11 mouse cellular contexts compared by ENCODE assay signal in the genomic region with DNA sequence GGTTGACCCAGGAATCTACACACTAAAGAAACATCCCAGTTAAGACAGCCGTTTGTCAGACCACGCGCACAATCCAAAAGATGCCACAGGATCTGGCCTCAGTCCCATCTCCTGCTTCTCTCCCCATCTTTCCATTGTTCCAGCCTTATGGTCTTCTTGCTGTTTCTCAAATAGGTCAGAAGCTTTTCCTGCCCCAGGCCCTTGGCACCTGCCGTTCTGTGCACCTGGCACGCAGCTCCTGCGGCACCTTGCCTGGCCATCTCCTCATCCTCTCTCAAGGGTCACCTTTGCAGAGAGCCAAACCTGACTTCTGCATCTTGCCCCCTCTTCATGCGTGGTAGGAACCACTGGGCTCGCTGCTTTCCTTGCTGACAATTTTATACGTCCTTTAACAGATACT.
DNase-seq lines count a peak whose midpoint lies in the region; ATAC-seq and TF ChIP-seq lines count a peak whose summit lies in the region.
"Had no signal": no experiment of that assay in that cellular context is flagged by ENCODE, and none has a peak within 500 bp of the region (broad histone marks: within the 10 kb centered on the region; RNA-seq: fewer than 3 reads in every experiment).

No protein-coding gene starts in this region.

- H3K9ac ChIP-seq in hindbrain, embryonic 14.5 days, result no peak overlapping the region
- no peak overlapping the region for H3K9ac ChIP-seq in hindbrain, postnatal 0 days (replicated peaks; ENCODE audit: low read length)
- H3K9ac ChIP-seq: midbrain, embryonic 12.5 days had no signal

- no peak for DNase-seq in hindbrain, embryonic 14.5 days (ENCODE audit: low spot score)
- no peak for DNase-seq in hindbrain, embryonic 10.5 days (ENCODE audit: low spot score)
- DNase-seq in cerebellum, adult 11-12 months, result peak; percentile 78
- DNase-seq in cerebellum, adult 8-10 months, result peak; percentile 54
- no peak for DNase-seq in hindbrain, postnatal 0 days (ENCODE audit: low spot score)
- no peak for DNase-seq in embryo, embryonic 10.5 days (ENCODE audit: low spot score)
- no peak for DNase-seq in spleen, postnatal 4 days (ENCODE audit: low spot score in 2 of 2)
- DNase-seq: gastrocnemius, postnatal 14 days; lung, adult 2 months had no signal

- H3K4me2 ChIP-seq in hindbrain, embryonic 14.5 days (replicated peaks), result no peak overlapping the region
- H3K4me2 ChIP-seq in hindbrain, postnatal 0 days (ENCODE audit: low read depth, low read length), result no peak overlapping the region
- H3K4me2 ChIP-seq: midbrain, embryonic 12.5 days had no signal

- no peak for TF ChIP-seq CTCF in hindbrain, postnatal 0 days (IDR thresholded peaks at IDR 0.05; ENCODE audit: low read depth)

- no peaks in the 10 kb centered on the region for H3K9me3 ChIP-seq in hindbrain, embryonic 14.5 days (ENCODE audit: control insufficient read depth, low read length)
- no peaks in the 10 kb centered on the region for H3K9me3 ChIP-seq in hindbrain, embryonic 10.5 days
- no peaks in the 10 kb centered on the region for H3K9me3 ChIP-seq in hindbrain, postnatal 0 days (ENCODE audit: low read length)
- H3K9me3 ChIP-seq: midbrain, embryonic 12.5 days had no signal

- peaks cover 21% of the 10 kb centered on the region; the same call in 1 of the 2 replicates for H3K4me1 ChIP-seq in hindbrain, embryonic 14.5 days (replicated peaks; ENCODE audit: control insufficient read depth, insufficient read depth, low read length)
- peaks cover 32% of the 10 kb centered on the region for H3K4me1 ChIP-seq in hindbrain, embryonic 10.5 days (replicated peaks)
- H3K4me1 ChIP-seq in hindbrain, postnatal 0 days (ENCODE audit: insufficient read depth, low read length), result 0 out of 2 replicates have a peak, but pooled peaks cover 9% of the 10 kb centered on the region

- H3K36me3 ChIP-seq in hindbrain, embryonic 14.5 days (replicated peaks; ENCODE audit: control insufficient read depth, insufficient read depth), result 0 out of 2 replicates have a peak, but pooled peaks cover 5% of the 10 kb centered on the region
- peaks cover 29% of the 10 kb centered on the region for H3K36me3 ChIP-seq in hindbrain, embryonic 10.5 days
- no peaks in the 10 kb centered on the region for H3K36me3 ChIP-seq in hindbrain, postnatal 0 days (ENCODE audit: insufficient read depth, low read length)

- H3K4me3 ChIP-seq in hindbrain, embryonic 14.5 days (replicated peaks; ENCODE audit: low read length), result no peak overlapping the region
- no peak overlapping the region for H3K4me3 ChIP-seq in hindbrain, embryonic 10.5 days
- H3K4me3 ChIP-seq in hindbrain, postnatal 0 days (ENCODE audit: low read length), result no peak overlapping the region
- H3K4me3 ChIP-seq: heart, adult 2 months; midbrain, embryonic 12.5 days had no signal

- peak overlapping the region; percentile 38; the same call in 1 of the 2 replicates for H3K27ac ChIP-seq in hindbrain, embryonic 14.5 days
- H3K27ac ChIP-seq in hindbrain, embryonic 10.5 days, result no peak overlapping the region
- peak overlapping the region; percentile 46; the same call in 1 of the 2 replicates for H3K27ac ChIP-seq in hindbrain, postnatal 0 days
- H3K27ac ChIP-seq: heart, adult 2 months; midbrain, embryonic 12.5 days had no signal

- WGBS in hindbrain, embryonic 14.5 days, result 89% methylated on average over 9 of the region's 9 CpGs
- WGBS in hindbrain, embryonic 10.5 days, result 93% methylated on average over 9 of the region's 9 CpGs
- 75% methylated on average over 9 of the region's 9 CpGs for WGBS in hindbrain, postnatal 0 days

- no peaks in the 10 kb centered on the region for H3K27me3 ChIP-seq in hindbrain, embryonic 14.5 days (ENCODE audit: control insufficient read depth, insufficient read depth, low read length)
- H3K27me3 ChIP-seq in hindbrain, embryonic 10.5 days (ENCODE audit: insufficient read depth, poor library complexity, severe bottlenecking), result no peaks in the 10 kb centered on the region
- no peaks in the 10 kb centered on the region for H3K27me3 ChIP-seq in hindbrain, postnatal 0 days (ENCODE audit: insufficient read depth, low read length)

- no peak for ATAC-seq in hindbrain, embryonic 14.5 days (ENCODE audit: low FRiP score)
- no peak for ATAC-seq in hindbrain, postnatal 0 days

Comparison
In these comparisons a context has a peak if more than half of its experiments do, and no peak if none do; other contexts are left out.
1. DNase-seq: peak in cerebellum, adult 11-12 months (single experiment) and cerebellum, adult 8-10 months (single experiment); none in hindbrain, embryonic 14.5 days (single experiment), hindbrain, embryonic 10.5 days (single experiment), hindbrain, postnatal 0 days (single experiment), embryo, embryonic 10.5 days (single experiment) and spleen, postnatal 4 days (0 of 2).